Mouse (Mus musculus): ENCODE results near the gene Gm49450. TPM values are rescaled to one million over a fixed set of nuclear protein-coding genes. Genes with fewer than 3 reads are reported as not detected.
A peak's percentile ranks its signal among the peaks of the same experiment; 100 is the strongest.

Gene Gm49450
- polyA plus RNA-seq, 1 experiment = 82.1 TPM

- TF ChIP-seq CTCF (IDR thresholded peaks at IDR 0.05; ENCODE audit: borderline replicate concordance, control insufficient read depth, extremely low read depth, insufficient read depth, low read length, poor library complexity) (no peak), POLR2A (IDR thresholded peaks at IDR 0.05; ENCODE audit: control insufficient read depth, extremely low read depth, insufficient read depth, low read length, poor library complexity) (no peak)
- Histone ChIP-seq H3K4me3 (ENCODE audit: control insufficient read depth, insufficient read depth, low read length) (peak overlapping the region; percentile 97), H3K27ac (ENCODE audit: control insufficient read depth, insufficient read depth, low read length) (peak overlapping the region; percentile 94), H3K36me3 (ENCODE audit: control insufficient read depth, insufficient read depth, low read length) (no peaks in the 10 kb centered on the region), H3K27me3 (ENCODE audit: control insufficient read depth, insufficient read depth, low read length) (no peaks in the 10 kb centered on the region), H3K4me1 (replicated peaks; ENCODE audit: control insufficient read depth, insufficient read depth, low read length) (peaks cover 2% of the 10 kb centered on the region)
- DNase-seq = no peak
- 61% methylated on average over 12 of the region's 12 CpGs for WGBS
These were observed 32.8 kb upstream of the Gm49450 start for GRCm38 (mm10) chr15:98985982-98986715.

GRCm38 (mm10) chr15:98985240-98985981 lies 32.1 kb upstream of the Gm49450 start:
- H3K27ac ChIP-seq (ENCODE audit: control insufficient read depth, insufficient read depth, low read length) = peak overlapping the region; percentile 94
- TF ChIP-seq CTCF (IDR thresholded peaks at IDR 0.05; ENCODE audit: borderline replicate concordance, control insufficient read depth, extremely low read depth, insufficient read depth, low read length, poor library complexity) = no peak
- TF ChIP-seq POLR2A (IDR thresholded peaks at IDR 0.05; ENCODE audit: control insufficient read depth, extremely low read depth, insufficient read depth, low read length, poor library complexity) = peak; percentile 76
- under 1% methylated on average over 29 of the region's 29 CpGs for WGBS
- peak; percentile 76 for DNase-seq
- no peaks in the 10 kb centered on the region for H3K36me3 ChIP-seq (ENCODE audit: control insufficient read depth, insufficient read depth, low read length)
- peak overlapping the region; percentile 97 for H3K4me3 ChIP-seq (ENCODE audit: control insufficient read depth, insufficient read depth, low read length)
- peaks cover 2% of the 10 kb centered on the region for H3K4me1 ChIP-seq (replicated peaks; ENCODE audit: control insufficient read depth, insufficient read depth, low read length)
- H3K27me3 ChIP-seq (ENCODE audit: control insufficient read depth, insufficient read depth, low read length) = no peaks in the 10 kb centered on the region

GRCm38 (mm10) chr15:98984681-98985080 lies 31.3 kb upstream of the Gm49450 start:
- H3K36me3 ChIP-seq (ENCODE audit: control insufficient read depth, insufficient read depth, low read length) = no peaks in the 10 kb centered on the region
- no peak overlapping the region for H3K4me3 ChIP-seq (ENCODE audit: control insufficient read depth, insufficient read depth, low read length)
- 70% methylated on average over 6 of the region's 6 CpGs for WGBS
- TF ChIP-seq POLR2A (IDR thresholded peaks at IDR 0.05; ENCODE audit: control insufficient read depth, extremely low read depth, insufficient read depth, low read length, poor library complexity) (no peak), CTCF (IDR thresholded peaks at IDR 0.05; ENCODE audit: borderline replicate concordance, control insufficient read depth, extremely low read depth, insufficient read depth, low read length, poor library complexity) (no peak)
- H3K27ac ChIP-seq (ENCODE audit: control insufficient read depth, insufficient read depth, low read length) = peak overlapping the region; percentile 56; the same call in 1 of the 2 replicates
- DNase-seq = no peak
- H3K4me1 ChIP-seq (replicated peaks; ENCODE audit: control insufficient read depth, insufficient read depth, low read length) = peaks cover 2% of the 10 kb centered on the region
- H3K27me3 ChIP-seq (ENCODE audit: control insufficient read depth, insufficient read depth, low read length) = no peaks in the 10 kb centered on the region

GRCm38 (mm10) chr15:98983431-98984081 lies 30.2 kb upstream of the Gm49450 start:
- H3K27ac ChIP-seq (ENCODE audit: control insufficient read depth, insufficient read depth, low read length) = no peak overlapping the region
- no peak overlapping the region for H3K4me3 ChIP-seq (ENCODE audit: control insufficient read depth, insufficient read depth, low read length)
- H3K4me1 ChIP-seq (replicated peaks; ENCODE audit: control insufficient read depth, insufficient read depth, low read length) = peaks cover 2% of the 10 kb centered on the region
- TF ChIP-seq POLR2A (IDR thresholded peaks at IDR 0.05; ENCODE audit: control insufficient read depth, extremely low read depth, insufficient read depth, low read length, poor library complexity) (no peak), CTCF (IDR thresholded peaks at IDR 0.05; ENCODE audit: borderline replicate concordance, control insufficient read depth, extremely low read depth, insufficient read depth, low read length, poor library complexity) (no peak)
- no peaks in the 10 kb centered on the region for H3K27me3 ChIP-seq (ENCODE audit: control insufficient read depth, insufficient read depth, low read length)
- H3K36me3 ChIP-seq (ENCODE audit: control insufficient read depth, insufficient read depth, low read length) = no peaks in the 10 kb centered on the region
- DNase-seq = no peak
- WGBS = 94% methylated on average over 16 of the region's 16 CpGs

DNA sequence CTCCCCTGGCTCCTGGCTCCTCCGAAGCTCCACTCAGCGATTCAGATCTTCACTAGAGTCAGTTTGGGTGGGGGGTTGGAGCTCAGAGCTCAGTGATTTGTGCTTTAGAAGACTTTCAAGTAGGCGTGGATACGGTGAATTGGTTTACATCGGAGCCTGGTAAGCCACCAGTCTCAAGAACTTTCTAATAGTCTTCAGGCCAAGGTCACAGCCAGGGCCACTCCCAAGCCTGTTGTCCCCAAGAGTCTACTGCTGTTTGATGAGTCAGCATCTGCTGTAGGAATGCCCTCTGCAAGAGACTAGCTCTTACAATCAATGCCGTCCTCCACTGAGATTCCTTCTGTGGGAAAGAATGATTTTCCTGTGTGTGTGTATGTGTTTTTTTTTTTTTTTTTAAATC lies 28.7 kb upstream of the Gm49450 start:
- Histone ChIP-seq H3K4me1 (replicated peaks; ENCODE audit: control insufficient read depth, insufficient read depth, low read length) (peaks cover 6% of the 10 kb centered on the region), H3K36me3 (ENCODE audit: control insufficient read depth, insufficient read depth, low read length) (no peaks in the 10 kb centered on the region), H3K27me3 (ENCODE audit: control insufficient read depth, insufficient read depth, low read length) (no peaks in the 10 kb centered on the region), H3K4me3 (ENCODE audit: control insufficient read depth, insufficient read depth, low read length) (no peak overlapping the region), H3K27ac (ENCODE audit: control insufficient read depth, insufficient read depth, low read length) (no peak overlapping the region)
- 91% methylated on average over 6 of the region's 6 CpGs for WGBS
- TF ChIP-seq CTCF (IDR thresholded peaks at IDR 0.05; ENCODE audit: borderline replicate concordance, control insufficient read depth, extremely low read depth, insufficient read depth, low read length, poor library complexity) (no peak), POLR2A (IDR thresholded peaks at IDR 0.05; ENCODE audit: control insufficient read depth, extremely low read depth, insufficient read depth, low read length, poor library complexity) (no peak)
- DNase-seq = no peak

DNA sequence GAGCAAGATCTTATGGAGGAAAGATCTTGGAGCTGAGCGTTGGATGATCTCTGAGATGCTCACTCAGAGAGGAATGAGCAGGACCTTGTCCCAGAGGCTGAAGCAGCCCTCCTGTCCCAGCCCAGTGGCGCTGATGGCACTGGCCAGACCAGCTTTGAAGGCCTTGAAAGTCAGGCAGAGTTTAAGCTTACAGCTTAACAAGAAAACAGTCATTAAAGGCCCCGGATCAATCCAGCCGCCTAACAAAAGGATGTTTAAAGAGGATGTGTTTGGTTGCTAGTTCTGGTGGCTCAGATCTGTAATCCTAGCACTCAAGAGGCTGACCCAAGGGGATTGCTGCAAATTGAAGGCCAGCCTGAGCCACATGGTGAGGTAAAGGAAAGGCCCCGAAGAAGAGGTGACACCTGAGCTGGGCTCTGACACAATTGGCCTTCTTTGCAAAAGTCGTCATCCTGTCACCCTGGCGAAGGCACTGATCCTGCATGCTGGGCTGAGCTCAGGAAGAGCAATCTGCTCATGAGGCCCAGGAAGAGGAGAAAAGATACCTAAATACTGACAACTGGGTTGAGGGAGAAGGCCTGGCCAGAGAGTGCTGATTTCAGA lies 26.8 kb upstream of the Gm49450 start:
- Histone ChIP-seq H3K27me3 (ENCODE audit: control insufficient read depth, insufficient read depth, low read length) (no peaks in the 10 kb centered on the region), H3K4me3 (ENCODE audit: control insufficient read depth, insufficient read depth, low read length) (no peak overlapping the region), H3K36me3 (ENCODE audit: control insufficient read depth, insufficient read depth, low read length) (no peaks in the 10 kb centered on the region), H3K27ac (ENCODE audit: control insufficient read depth, insufficient read depth, low read length) (no peak overlapping the region), H3K4me1 (replicated peaks; ENCODE audit: control insufficient read depth, insufficient read depth, low read length) (peaks cover 6% of the 10 kb centered on the region)
- DNase-seq = no peak
- 92% methylated on average over 7 of the region's 7 CpGs for WGBS
- no peak for TF ChIP-seq CTCF (IDR thresholded peaks at IDR 0.05; ENCODE audit: borderline replicate concordance, control insufficient read depth, extremely low read depth, insufficient read depth, low read length, poor library complexity)
- TF ChIP-seq POLR2A (IDR thresholded peaks at IDR 0.05; ENCODE audit: control insufficient read depth, extremely low read depth, insufficient read depth, low read length, poor library complexity) = no peak
